Mouse (Mus musculus): ENCODE data around the gene Hdgf.
"Not testable (repeated sequence)": the region's sequence is repeated elsewhere in the genome, so short reads cannot be mapped to it uniquely, and the experiment has no call there.

Hdgf gene

DNA sequence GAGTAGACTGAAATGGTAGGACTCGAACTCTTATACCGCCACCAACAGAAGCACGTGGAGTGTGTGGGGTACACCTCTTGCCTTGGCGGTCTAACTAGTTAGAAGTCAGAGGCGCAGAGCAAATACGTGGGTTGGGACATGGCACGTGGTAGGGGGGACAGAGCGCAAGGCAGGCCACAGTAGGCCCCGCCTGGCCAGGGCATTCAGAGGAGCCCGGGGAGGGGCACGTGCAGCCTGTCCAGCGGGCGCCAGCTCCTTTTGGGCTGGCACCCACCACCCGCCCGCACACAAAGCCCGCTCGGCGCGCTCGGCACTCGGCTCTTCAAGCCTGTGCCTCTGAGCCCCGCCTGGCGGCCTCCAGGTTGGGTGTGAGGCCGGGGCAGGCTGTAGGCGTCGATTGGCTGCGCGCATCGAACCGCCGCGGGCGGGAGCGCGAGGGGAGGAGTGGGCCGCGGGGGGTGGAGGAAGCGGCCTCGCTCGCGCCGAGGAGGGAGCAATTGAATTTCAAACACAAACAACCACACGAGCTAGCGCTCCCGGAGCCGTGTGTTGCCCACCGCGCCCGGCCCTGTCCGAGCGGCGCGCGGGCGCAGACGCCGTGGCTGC is at the start of gene Hdgf:
Gene Hdgf (plus strand): TSS at position 442 of the 606 bp plus-strand sequence.
- DNase-seq (ENCODE audit: low spot score in 2 of 2) = peak; percentile 84 to 93

- no peak for DNase-seq (ENCODE audit: low spot score in 2 of 2)
Measured at GRCm38 (mm10) chr3:87857666-87858065, 48.5 kb upstream of the Hdgf start.

DNA sequence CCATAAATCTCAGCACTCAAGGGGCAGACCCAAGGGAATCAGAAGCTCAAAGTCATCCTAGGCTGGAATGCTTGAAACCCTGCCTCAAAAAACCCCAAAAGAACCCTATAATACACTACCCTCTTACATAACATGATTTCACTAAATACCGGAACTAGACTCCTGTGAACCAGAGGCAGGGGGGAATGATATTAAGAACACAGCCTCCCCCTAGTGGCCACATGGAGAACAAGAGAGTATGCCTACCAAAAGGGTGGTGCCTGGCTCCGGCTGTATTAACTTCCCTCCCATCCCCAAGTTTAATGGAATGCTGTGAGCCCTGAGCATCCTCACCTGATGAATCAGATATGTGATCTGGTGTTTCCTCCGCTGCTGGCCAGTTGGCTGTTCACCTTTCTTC is 46.3 kb upstream of the Hdgf start:
- DNase-seq (ENCODE audit: low spot score in 2 of 2) = peak in 1 of 2 experiments; percentile 58

DNA sequence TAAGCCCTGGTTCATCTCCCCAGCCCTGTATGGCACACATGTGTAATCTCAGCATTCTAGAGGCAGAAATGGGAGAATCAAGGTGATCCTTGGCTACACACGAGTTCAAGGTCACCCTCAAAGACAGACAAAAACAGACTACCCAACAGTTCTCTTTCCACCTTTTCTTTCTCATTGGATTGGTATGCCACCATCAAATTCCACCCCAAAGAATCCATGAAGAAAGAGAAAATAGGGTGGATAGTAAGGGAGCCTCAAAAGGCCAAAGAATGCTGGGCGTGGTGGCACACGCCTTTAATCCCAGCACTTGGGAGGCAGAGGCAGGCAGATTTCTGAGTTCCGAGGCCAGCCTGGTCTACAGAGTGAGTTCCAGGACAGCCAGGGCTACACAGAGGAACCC is 42.0 kb upstream of the Hdgf start:
- not testable (repeated sequence) for DNase-seq (ENCODE audit: low spot score in 2 of 2)

DNA sequence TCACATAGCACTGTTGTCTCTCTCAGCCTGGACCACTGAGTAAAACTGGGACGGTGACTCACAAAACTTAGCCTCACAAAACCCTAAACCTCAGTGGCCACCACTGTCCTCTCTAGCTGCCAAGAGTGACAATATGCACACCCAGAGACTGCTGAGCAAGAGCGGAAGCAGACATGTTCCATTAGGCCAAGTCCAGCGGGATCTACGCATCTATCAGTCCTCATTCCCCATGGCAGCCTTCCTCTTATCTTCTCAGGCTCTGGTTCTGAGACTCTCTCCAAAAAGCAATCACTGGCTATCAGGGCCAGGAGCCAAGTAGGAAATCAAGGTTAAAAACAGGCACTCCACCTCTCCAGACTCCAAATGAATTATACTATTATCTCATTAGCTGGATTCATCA is 28.4 kb upstream of the Hdgf start:
- no peak for DNase-seq (ENCODE audit: low spot score in 2 of 2)

DNA sequence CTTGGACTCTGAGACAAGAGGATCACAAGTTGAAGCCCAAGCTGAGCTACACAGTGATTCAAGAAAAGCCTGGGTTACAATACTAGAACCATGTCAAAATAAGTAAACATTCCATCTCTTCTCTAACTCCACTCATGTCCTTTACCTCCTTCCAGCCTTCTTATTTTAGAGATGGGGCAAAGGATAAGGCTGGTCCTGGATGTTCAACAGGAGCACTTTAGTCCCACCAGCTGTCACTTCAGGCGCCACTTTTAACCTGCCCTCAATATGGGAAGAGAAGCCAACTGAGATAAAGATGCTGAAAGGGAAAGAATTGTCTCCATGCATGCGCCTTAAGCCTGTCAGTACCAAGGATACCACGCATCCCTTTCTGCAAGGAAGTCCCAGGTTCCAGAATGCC is 21.8 kb upstream of the Hdgf start:
- DNase-seq (ENCODE audit: low spot score in 2 of 2) = no peak

DNA sequence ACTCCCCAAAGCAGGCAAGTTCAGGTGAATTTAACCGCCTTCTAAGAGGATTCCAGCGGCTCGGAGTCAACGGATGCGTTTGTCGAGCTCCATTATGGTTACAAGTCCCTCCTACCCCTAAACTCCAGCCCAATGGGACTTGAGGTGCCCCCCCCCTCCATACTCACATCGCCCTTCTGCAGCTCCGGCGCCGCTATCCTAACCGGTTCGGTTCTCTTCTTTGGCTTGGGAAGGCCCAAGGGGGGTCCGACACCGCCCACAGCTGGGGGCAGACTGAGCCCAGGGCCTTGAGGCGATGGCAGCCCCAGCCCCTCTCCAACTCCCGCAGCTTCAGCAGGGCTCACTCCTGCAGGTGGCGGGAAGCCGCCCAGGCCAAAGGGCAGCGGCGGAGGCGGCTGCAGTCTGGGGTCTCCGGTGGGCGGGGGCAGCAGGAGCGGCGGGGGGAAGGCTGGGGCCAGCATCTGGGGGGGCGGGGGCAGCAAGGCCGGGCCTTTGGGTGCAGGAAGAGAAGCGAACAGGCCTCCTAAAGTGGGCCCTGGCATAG is 21.3 kb upstream of the Hdgf start:
- peak; percentile 30 for DNase-seq (ENCODE audit: low spot score in 2 of 2)

DNA sequence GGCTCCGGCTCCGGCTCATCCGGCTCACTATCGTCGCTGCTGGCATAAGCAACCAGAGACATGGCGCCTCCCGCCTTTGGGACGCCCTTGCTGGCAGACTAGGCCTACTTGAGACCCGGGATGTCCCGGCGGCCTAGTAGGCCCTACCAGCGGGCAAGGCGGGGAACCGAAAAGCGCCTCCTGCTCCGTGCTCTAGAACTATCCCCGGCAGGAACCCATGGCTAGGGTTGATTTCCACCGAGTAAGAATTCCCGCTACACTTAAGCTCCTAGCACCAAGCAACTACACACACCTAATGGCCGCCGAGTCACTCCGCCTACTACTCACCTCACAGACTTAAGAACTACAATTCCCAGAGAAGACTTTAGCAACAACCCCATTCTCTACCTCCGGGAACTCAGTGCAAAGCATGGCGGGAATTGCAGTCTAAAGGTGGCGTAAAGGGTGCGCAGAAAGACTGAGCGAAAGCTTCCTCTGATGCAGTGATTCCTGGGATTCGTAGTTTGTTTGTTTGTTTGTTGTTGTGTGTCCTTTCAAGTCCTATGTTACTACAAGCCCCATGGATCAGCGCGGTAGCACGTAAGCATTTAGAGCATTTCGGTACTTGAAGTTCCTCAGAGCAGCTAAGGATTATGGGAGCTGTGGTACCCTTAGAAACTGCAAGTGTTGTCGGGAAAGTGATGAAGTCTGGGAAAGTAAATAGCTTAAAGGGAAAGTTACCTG is 20.7 kb upstream of the Hdgf start, which contains the start of gene Prcc:
Gene Prcc (minus strand): TSS at position 328 of the 723 bp plus-strand sequence.
- peak; percentile 59 to 82 for DNase-seq (ENCODE audit: low spot score in 2 of 2)

DNA sequence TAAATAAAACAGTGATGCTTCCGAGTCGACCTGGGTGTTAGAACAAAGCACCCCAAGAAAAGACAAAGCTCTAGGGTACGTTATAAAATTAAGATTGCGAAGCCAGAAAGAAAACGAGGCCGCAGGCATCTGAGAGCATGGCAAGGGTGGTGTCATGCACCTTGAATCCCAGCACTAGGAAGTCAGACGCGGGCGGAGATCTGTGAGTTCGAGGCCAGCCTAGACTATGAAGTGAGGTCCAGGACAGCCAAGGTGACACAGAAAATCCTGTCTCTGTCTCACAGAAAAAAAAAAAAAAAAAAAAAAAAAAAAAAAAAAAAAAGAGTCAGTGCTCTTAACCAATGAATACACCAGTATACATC is 20.1 kb upstream of the Hdgf start:
- DNase-seq (ENCODE audit: low spot score in 2 of 2) = peak in 1 of 2 experiments; percentile 52

DNA sequence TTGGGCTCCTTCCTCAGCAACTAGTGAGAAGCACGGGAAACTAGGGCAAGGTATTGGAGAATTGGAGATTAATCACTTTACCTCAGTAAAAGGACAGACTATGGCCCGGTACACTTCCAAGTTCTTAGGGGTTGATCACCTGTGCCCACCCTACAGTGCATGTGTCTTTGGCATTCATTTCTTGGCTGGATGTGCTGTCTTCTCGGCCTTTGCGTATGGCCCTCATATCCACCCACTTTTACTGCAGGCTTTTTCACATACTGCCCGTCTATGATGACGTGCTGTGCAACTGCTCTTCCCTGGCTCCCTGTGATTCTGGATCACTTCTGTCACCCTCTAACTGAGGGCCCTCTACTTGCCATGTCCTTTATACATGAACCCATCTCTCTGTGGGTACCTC is 19.7 kb upstream of the Hdgf start:
- no peak for DNase-seq (ENCODE audit: low spot score in 2 of 2)

GRCm38 (mm10) chr3:87887400-87887799 is 18.7 kb upstream of the Hdgf start:
- DNase-seq (ENCODE audit: low spot score in 2 of 2) = not testable (repeated sequence)

- DNase-seq (ENCODE audit: low spot score in 2 of 2) = no peak
Measured at GRCm38 (mm10) chr3:87891481-87891880, 14.6 kb upstream of the Hdgf start.

DNA sequence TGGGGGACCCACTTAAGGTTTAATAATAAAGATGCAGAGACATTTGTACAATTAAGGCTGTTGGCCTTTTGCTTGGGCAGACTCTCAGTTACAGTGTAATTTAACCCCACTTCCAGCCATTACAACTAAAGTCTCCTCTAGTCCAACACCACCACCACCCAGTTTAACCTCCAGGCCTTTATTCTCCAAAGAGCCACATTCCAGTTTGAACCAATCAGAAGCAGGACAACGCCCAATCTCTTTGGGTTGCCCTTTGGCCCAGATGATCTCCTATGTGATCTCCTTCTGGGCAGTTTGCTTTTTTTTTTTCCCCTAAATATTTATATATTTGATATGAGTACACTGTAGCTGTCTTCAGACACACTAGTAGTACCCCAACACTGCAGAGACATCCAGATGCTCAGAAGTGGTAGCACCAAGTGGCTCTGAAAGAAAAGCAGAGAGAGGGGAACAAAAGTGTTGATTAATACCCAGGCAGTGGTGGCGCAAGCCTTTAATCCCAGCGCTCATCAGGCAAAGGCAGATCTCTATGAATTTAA is 12.7 kb upstream of the Hdgf start:
- DNase-seq (ENCODE audit: low spot score in 2 of 2) = no peak

DNA sequence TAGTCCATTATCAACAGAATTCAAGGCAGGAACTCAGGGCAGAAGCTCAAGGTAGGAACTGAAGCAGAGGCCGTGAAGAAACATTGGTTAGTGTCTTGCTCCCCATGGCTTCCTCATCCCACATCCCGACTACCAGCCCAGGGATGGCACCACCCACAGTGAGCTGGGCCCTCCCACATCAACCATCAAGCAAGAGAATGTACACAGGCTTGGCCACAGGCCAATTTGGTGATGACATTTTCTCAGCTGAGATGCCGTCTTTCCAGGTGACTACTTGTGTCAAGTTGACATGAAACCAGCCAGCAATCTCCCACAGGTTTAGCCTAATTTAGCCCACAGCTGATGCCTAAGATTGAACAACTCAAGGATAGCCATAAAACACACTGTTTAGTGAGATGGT is 6.9 kb upstream of the Hdgf start:
- no peak for DNase-seq (ENCODE audit: low spot score in 2 of 2)

GRCm38 (mm10) chr3:87899776-87900175 is 6.3 kb upstream of the Hdgf start:
- DNase-seq (ENCODE audit: low spot score in 2 of 2) = no peak

DNA sequence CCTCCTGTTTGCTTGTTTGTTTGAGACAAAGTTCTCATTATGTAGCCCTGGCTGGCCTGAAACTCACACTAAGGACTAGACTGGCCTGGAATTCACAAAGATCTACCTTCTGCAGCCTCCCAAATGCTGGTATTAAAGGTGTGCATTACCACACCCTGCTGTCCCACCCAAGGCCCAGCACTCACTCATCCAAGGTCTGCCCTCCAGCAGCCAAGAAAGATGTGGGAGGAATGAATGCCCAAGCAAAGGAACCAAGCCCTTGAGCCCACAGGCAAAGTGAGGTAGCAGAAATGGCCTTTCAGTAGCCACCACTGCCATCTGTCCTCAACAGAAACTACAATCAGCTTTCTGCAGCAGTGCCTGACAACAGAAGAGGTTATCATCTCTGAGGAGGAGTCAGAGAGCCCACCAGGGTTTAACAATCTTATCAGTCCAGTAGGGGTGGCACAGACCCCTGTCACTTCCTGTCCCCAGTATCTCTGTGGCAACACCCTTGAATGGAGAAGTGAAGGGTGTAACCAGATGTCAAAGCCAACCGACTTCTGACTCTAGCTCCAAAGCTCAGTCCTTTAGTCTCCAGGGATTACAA is 5.0 kb upstream of the Hdgf start:
- DNase-seq (ENCODE audit: low spot score in 2 of 2) = no peak

- not testable (repeated sequence) for DNase-seq (ENCODE audit: low spot score in 2 of 2)
Measured at GRCm38 (mm10) chr3:87901959-87902358, 4.2 kb upstream of the Hdgf start.

GRCm38 (mm10) chr3:87903821-87904220 is 2.3 kb upstream of the Hdgf start:
- DNase-seq (ENCODE audit: low spot score in 2 of 2) = no peak

GRCm38 (mm10) chr3:87906601-87906980 is 470 bp downstream of the Hdgf start:
- DNase-seq (ENCODE audit: low spot score in 2 of 2) = peak in 1 of 2 experiments; percentile 56

- DNase-seq (ENCODE audit: low spot score in 2 of 2) = no peak
Measured at GRCm38 (mm10) chr3:87906981-87907857, 1.1 kb downstream of the Hdgf start.

- no peak for DNase-seq (ENCODE audit: low spot score in 2 of 2)
Measured at GRCm38 (mm10) chr3:87907906-87908305, 1.8 kb downstream of the Hdgf start.

GRCm38 (mm10) chr3:87909381-87909780 is 3.3 kb downstream of the Hdgf start:
- no peak for DNase-seq (ENCODE audit: low spot score in 2 of 2)

All from cerebellum, postnatal 4 days (tissue).